In the genomic region with DNA sequence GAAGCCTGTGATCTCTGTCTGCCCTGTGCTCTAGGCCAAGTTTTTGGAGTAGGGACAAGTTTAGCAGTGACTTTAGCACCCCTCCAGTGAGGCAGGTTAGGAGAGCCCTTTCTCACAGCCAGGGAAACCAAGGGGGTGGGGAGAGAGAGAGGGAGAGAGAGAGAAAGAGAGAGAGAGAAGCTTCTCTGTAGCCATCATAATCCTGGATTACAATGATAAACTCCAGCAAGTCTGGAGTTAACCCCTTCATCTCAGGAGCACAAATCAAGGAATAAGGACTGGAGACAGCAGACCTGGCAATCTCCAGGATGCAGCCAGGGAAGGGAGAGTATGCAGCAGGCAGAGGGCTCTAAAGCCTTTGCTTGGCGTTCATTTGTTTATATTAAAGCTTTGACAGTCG, we compare ENCODE assay signal across 10 mouse cellular contexts. TPM values are rescaled to one million over a fixed set of nuclear protein-coding genes. Genes with fewer than 3 reads are reported as not detected.
A peak's percentile ranks its signal among the peaks of the same experiment; 100 is the strongest.
DNase-seq lines count a peak whose midpoint lies in the region; ATAC-seq lines count a peak whose summit lies in the region.
"Had no signal": no experiment of that assay in that cellular context is flagged by ENCODE, and none has a peak within 500 bp of the region (broad histone marks: within the 10 kb centered on the region; RNA-seq: fewer than 3 reads in every experiment).

No protein-coding gene starts in this region.

- H3K27me3 ChIP-seq in heart, embryonic 15.5 days: no peaks in the 10 kb centered on the region
- no peaks in the 10 kb centered on the region for H3K27me3 ChIP-seq in embryonic facial prominence, embryonic 10.5 days (replicated peaks; ENCODE audit: low read depth, poor library complexity, severe bottlenecking)
- H3K27me3 ChIP-seq in embryonic facial prominence, embryonic 13.5 days: 0 out of 2 replicates have a peak, but pooled peaks cover 6% of the 10 kb centered on the region
- H3K27me3 ChIP-seq in midbrain, embryonic 11.5 days (ENCODE audit: control insufficient read depth, insufficient read depth, low read length): no peaks in the 10 kb centered on the region

- DNase-seq in heart, adult 8-10 months (ENCODE audit: low spot score): no peak
- DNase-seq in embryonic facial prominence, embryonic 10.5 days (ENCODE audit: low spot score): no peak
- peak; percentile 89 for DNase-seq in midbrain, embryonic 11.5 days (ENCODE audit: low spot score, missing footprints)
- no peak for DNase-seq in cerebellum, postnatal 4 days (ENCODE audit: low spot score in 2 of 2)
- DNase-seq: adrenal gland, adult 2 months; gastrocnemius, postnatal 25 days; liver, postnatal 0 days had no signal

- WGBS in heart, embryonic 15.5 days: 43% methylated on average over 2 of the region's 2 CpGs
- 42% methylated on average over 2 of the region's 2 CpGs for WGBS in embryonic facial prominence, embryonic 10.5 days
- 36% methylated on average over 2 of the region's 2 CpGs for WGBS in embryonic facial prominence, embryonic 13.5 days
- 33% methylated on average over 2 of the region's 2 CpGs for whole genome bisulfite sequencing in midbrain, embryonic 11.5 days

- no peak overlapping the region for H3K9ac ChIP-seq in heart, embryonic 15.5 days
- H3K9ac ChIP-seq in embryonic facial prominence, embryonic 13.5 days: no peak overlapping the region
- no peak overlapping the region for H3K9ac ChIP-seq in midbrain, embryonic 11.5 days (ENCODE audit: low read length)
- H3K9ac ChIP-seq: liver, postnatal 0 days had no signal

- no peak for ATAC-seq in heart, embryonic 15.5 days (replicated peaks; ENCODE audit: insufficient number of reproducible peaks, insufficient read depth, low FRiP score, low read depth)
- no peak for ATAC-seq in embryonic facial prominence, embryonic 13.5 days (ENCODE audit: insufficient number of reproducible peaks, insufficient read depth, low FRiP score, low TSS enrichment, low read depth)
- no peak for ATAC-seq in midbrain, embryonic 11.5 days (ENCODE audit: low FRiP score)
- no peak for ATAC-seq in granulocyte monocyte progenitor cell, adult 5-6 weeks (replicated peaks; ENCODE audit: poor library complexity, severe bottlenecking)
- ATAC-seq: liver, postnatal 0 days had no signal

- H3K9me3 ChIP-seq in heart, embryonic 15.5 days (replicated peaks): no peaks in the 10 kb centered on the region
- H3K9me3 ChIP-seq in embryonic facial prominence, embryonic 10.5 days: no peaks in the 10 kb centered on the region
- H3K9me3 ChIP-seq in embryonic facial prominence, embryonic 13.5 days: no peaks in the 10 kb centered on the region
- no peaks in the 10 kb centered on the region for H3K9me3 ChIP-seq in midbrain, embryonic 11.5 days (ENCODE audit: control insufficient read depth, low read length)

- H3K36me3 ChIP-seq in heart, embryonic 15.5 days: 0 out of 2 replicates have a peak, but pooled peaks cover 8% of the 10 kb centered on the region
- peaks cover 15% of the 10 kb centered on the region for H3K36me3 ChIP-seq in embryonic facial prominence, embryonic 10.5 days (replicated peaks)
- peaks cover 33% of the 10 kb centered on the region; the same call in 1 of the 2 replicates for H3K36me3 ChIP-seq in embryonic facial prominence, embryonic 13.5 days
- no peaks in the 10 kb centered on the region; the same call in 1 of the 2 replicates for H3K36me3 ChIP-seq in midbrain, embryonic 11.5 days (ENCODE audit: control insufficient read depth, insufficient read depth, low read length)

- peak overlapping the region; percentile 97 for H3K27ac ChIP-seq in heart, embryonic 15.5 days
- peak overlapping the region; percentile 63 for H3K27ac ChIP-seq in embryonic facial prominence, embryonic 10.5 days (replicated peaks)
- H3K27ac ChIP-seq in embryonic facial prominence, embryonic 13.5 days: peak overlapping the region; percentile 93
- H3K27ac ChIP-seq in midbrain, embryonic 11.5 days (ENCODE audit: low read depth, low read length): no peak overlapping the region

- no peak overlapping the region for H3K4me3 ChIP-seq in heart, embryonic 15.5 days
- no peak overlapping the region for H3K4me3 ChIP-seq in embryonic facial prominence, embryonic 10.5 days
- H3K4me3 ChIP-seq in embryonic facial prominence, embryonic 13.5 days: no peak overlapping the region
- H3K4me3 ChIP-seq in midbrain, embryonic 11.5 days (ENCODE audit: low read depth, low read length): no peak overlapping the region

- H3K4me1 ChIP-seq in heart, embryonic 15.5 days (replicated peaks): peaks cover 91% of the 10 kb centered on the region
- H3K4me1 ChIP-seq in embryonic facial prominence, embryonic 10.5 days: peaks cover 85% of the 10 kb centered on the region
- peaks cover 90% of the 10 kb centered on the region for H3K4me1 ChIP-seq in embryonic facial prominence, embryonic 13.5 days
- H3K4me1 ChIP-seq in midbrain, embryonic 11.5 days (ENCODE audit: control insufficient read depth, insufficient read depth, low read length): peaks cover 48% of the 10 kb centered on the region

- no peak overlapping the region for H3K4me2 ChIP-seq in heart, embryonic 15.5 days
- no peak overlapping the region for H3K4me2 ChIP-seq in embryonic facial prominence, embryonic 13.5 days
- no peak overlapping the region for H3K4me2 ChIP-seq in midbrain, embryonic 11.5 days

RNA-seq across cellular contexts. Expression of gene BC034090, which starts 8.6 kb away (rescaled TPM):
- polyA plus RNA-seq in heart, embryonic 15.5 days (2015; fragmentation: Nextera tagmentation; extraction: Ambion mirVana): 8.0 and 9.4 TPM in 2 replicates
- 10 to 100 TPM; 33.0 to 42.1 (median 39.3) TPM for total RNA-seq in heart, adult 8-10 months (2022)
- 5.3 and 5.7 TPM in 2 replicates for polyA plus RNA-seq in embryonic facial prominence, embryonic 10.5 days (2016; fragmentation: Nextera tagmentation; extraction: Ambion mirVana)
- 6.8 and 7.5 TPM in 2 replicates for polyA plus RNA-seq in embryonic facial prominence, embryonic 13.5 days (2015; fragmentation: Nextera tagmentation; extraction: Ambion mirVana)
- 2.7 and 3.1 TPM in 2 replicates for polyA plus RNA-seq in midbrain, embryonic 11.5 days (2014; fragmentation: Nextera tagmentation; extraction: Ambion mirVana)
- total RNA-seq in granulocyte monocyte progenitor cell, adult 5-6 weeks (2014; fragmentation: Nextera tagmentation): 2.5 TPM in 1 of 2 replicates, not detected in the other
- total RNA-seq in granulocyte monocyte progenitor cell, adult 5-6 weeks (2017): 0.13 TPM in 1 of 2 replicates, not detected in the other
